40 mouse cellular contexts compared by ENCODE assay signal in the genomic region with DNA sequence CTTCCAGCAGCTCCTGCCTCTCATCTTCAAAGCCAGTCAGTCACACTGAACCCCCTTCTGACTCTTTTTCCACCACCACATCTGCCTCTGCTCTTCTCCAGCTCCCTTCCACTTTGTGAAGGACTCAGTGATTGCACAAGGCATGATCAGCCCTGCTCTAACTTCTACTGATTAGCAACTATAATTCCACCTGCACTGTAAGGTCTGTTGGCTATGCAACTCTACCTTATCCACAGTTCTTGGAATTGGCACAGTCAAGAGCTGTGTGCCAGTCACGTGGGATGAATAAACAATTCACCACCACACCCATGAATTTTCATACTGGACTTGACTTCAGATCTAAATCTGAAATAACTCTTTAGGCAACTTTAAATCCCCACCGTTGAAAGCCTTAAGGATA. TPM values are rescaled to one million over a fixed set of nuclear protein-coding genes. Genes with fewer than 3 reads are reported as not detected.
"Had no signal": no experiment of that assay in that cellular context is flagged by ENCODE, and none has a peak within 500 bp of the region (broad histone marks: within the 10 kb centered on the region; RNA-seq: fewer than 3 reads in every experiment).

No protein-coding gene starts in this region.

- DNase-seq: cerebellum, adult 18-20 months; cerebellum, adult 2 months; cerebellum, adult 8-10 months; cerebellum, adult 9-10 months; cerebellum, adult 9-11 months; cerebellum, postnatal 10 days; cerebellum, postnatal 14 days; cerebellum, postnatal 25 days; cerebellum, postnatal 36 days; embryo, embryonic 11 days; forebrain, postnatal 0 days; gastrocnemius, adult 2 months; gastrocnemius, postnatal 10 days; gastrocnemius, postnatal 14 days; gastrocnemius, postnatal 25 days; gastrocnemius, postnatal 36 days; heart, adult 11 months; heart, adult 18-20 months had no signal

- H3K27me3 ChIP-seq: embryonic facial prominence, embryonic 12.5 days; embryonic facial prominence, embryonic 13.5 days; embryonic facial prominence, embryonic 15.5 days; forebrain, embryonic 12.5 days; forebrain, embryonic 13.5 days; forebrain, embryonic 15.5 days had no signal

- ATAC-seq: forebrain, embryonic 13.5 days; forebrain, embryonic 14.5 days; forebrain, embryonic 15.5 days; forebrain, embryonic 16.5 days had no signal

- H3K27ac ChIP-seq: embryonic facial prominence, embryonic 10.5 days; embryonic facial prominence, embryonic 12.5 days; embryonic facial prominence, embryonic 13.5 days; embryonic facial prominence, embryonic 15.5 days; forebrain, embryonic 10.5 days; forebrain, embryonic 12.5 days; forebrain, embryonic 13.5 days; forebrain, embryonic 15.5 days; gastrocnemius, adult 2 months had no signal

- H3K4me2 ChIP-seq: embryonic facial prominence, embryonic 12.5 days; embryonic facial prominence, embryonic 13.5 days; embryonic facial prominence, embryonic 15.5 days; forebrain, embryonic 12.5 days; forebrain, embryonic 13.5 days; forebrain, embryonic 15.5 days had no signal

- H3K4me3 ChIP-seq: embryonic facial prominence, embryonic 10.5 days; embryonic facial prominence, embryonic 12.5 days; embryonic facial prominence, embryonic 13.5 days; embryonic facial prominence, embryonic 15.5 days; erythroblast, embryonic 14.5 days; forebrain, embryonic 10.5 days; forebrain, embryonic 12.5 days; forebrain, embryonic 13.5 days; forebrain, embryonic 15.5 days; gastrocnemius, adult 2 months had no signal

- H3K9ac ChIP-seq: embryonic facial prominence, embryonic 12.5 days; embryonic facial prominence, embryonic 13.5 days; embryonic facial prominence, embryonic 15.5 days; forebrain, embryonic 12.5 days; forebrain, embryonic 13.5 days; forebrain, embryonic 15.5 days; forebrain, postnatal 0 days had no signal

- H3K9me3 ChIP-seq: embryonic facial prominence, embryonic 10.5 days; embryonic facial prominence, embryonic 12.5 days; embryonic facial prominence, embryonic 13.5 days; embryonic facial prominence, embryonic 15.5 days; forebrain, embryonic 10.5 days; forebrain, embryonic 12.5 days; forebrain, embryonic 13.5 days; forebrain, embryonic 15.5 days had no signal

- H3K4me1 ChIP-seq: embryonic facial prominence, embryonic 10.5 days; embryonic facial prominence, embryonic 12.5 days; embryonic facial prominence, embryonic 13.5 days; embryonic facial prominence, embryonic 15.5 days; forebrain, embryonic 12.5 days; forebrain, embryonic 13.5 days; forebrain, embryonic 15.5 days had no signal

- H3K36me3 ChIP-seq: embryonic facial prominence, embryonic 10.5 days; embryonic facial prominence, embryonic 15.5 days; forebrain, embryonic 10.5 days; forebrain, embryonic 12.5 days; forebrain, embryonic 15.5 days had no signal

RNA-seq across cellular contexts. Expression of a gene that starts 36.6 kb away (rescaled TPM):
- total RNA-seq: common myeloid progenitor, adult 5-6 weeks; forebrain, postnatal 0 days; gastrocnemius, adult 18-20 months; gastrocnemius, adult 2 months; gastrocnemius, adult 8-10 months; gastrocnemius, postnatal 10 days; gastrocnemius, postnatal 14 days; gastrocnemius, postnatal 25 days; gastrocnemius, postnatal 36 days; gastrocnemius, postnatal 4 days; granulocyte monocyte progenitor cell, adult 5-6 weeks; heart, adult 18-20 months had no signal
- polyA plus RNA-seq: cerebellum, adult 2 months; cortical plate, adult 2 months; embryonic facial prominence, embryonic 10.5 days; embryonic facial prominence, embryonic 11.5 days; embryonic facial prominence, embryonic 12.5 days; embryonic facial prominence, embryonic 13.5 days; embryonic facial prominence, embryonic 14.5 days; embryonic facial prominence, embryonic 15.5 days; erythroblast, embryonic 14.5 days; forebrain, embryonic 10.5 days; forebrain, embryonic 11.5 days; forebrain, embryonic 13.5 days; forebrain, embryonic 14.5 days; forebrain, embryonic 15.5 days; forebrain, postnatal 0 days; frontal cortex, adult 2 months; gonadal fat pad, adult 2 months had no signal
